Comparison of ENCODE assay signal across 9 mouse cellular contexts in the genomic region with DNA sequence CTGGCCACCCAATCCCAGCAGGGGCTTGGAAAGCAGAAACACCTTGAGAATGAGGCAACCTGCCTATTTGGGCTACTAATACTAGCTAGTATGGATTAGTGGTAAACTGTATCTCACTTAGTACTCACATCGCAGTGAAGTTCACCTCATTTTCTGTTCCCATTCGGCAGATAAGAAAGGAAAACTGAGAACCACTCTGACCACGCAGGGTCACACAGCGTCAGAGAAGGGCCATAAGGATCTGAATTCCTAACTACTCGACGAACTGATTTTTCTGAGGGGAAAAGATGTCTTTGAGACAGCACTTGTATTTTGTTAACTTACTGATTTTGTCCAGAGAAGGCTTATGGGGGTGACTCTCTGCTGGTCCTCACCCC. TPM values are rescaled to one million over a fixed set of nuclear protein-coding genes. Genes with fewer than 3 reads are reported as not detected.
DNase-seq lines count a peak whose midpoint lies in the region; ATAC-seq and TF ChIP-seq lines count a peak whose summit lies in the region.
"Had no signal": no experiment of that assay in that cellular context is flagged by ENCODE, and none has a peak within 500 bp of the region (broad histone marks: within the 10 kb centered on the region; RNA-seq: fewer than 3 reads in every experiment).

No protein-coding gene starts in this region.

- no peak for DNase-seq in heart, adult 11 months
- DNase-seq in G1E (ENCODE audit: low spot score) = no peak
- no peak for DNase-seq in ovary, postnatal 14 days (ENCODE audit: low spot score)
- no peak for DNase-seq in cerebellum, adult 18-20 months
- no peak for DNase-seq in kidney, postnatal 36 days

- no peak for TF ChIP-seq CTCF in G1E (IDR thresholded peaks at IDR 0.05; ENCODE audit: low read depth, low read length)

- H3K4me3 ChIP-seq in heart, embryonic 15.5 days = peak overlapping the region; percentile 96
- peak overlapping the region; percentile 83 for H3K4me3 ChIP-seq in G1E (ENCODE audit: low read depth, low read length)
- peak overlapping the region; percentile 92 for H3K4me3 ChIP-seq in hindbrain, embryonic 12.5 days
- peak overlapping the region; percentile 92 for H3K4me3 ChIP-seq in midbrain, embryonic 12.5 days

- peak overlapping the region; percentile 84 for H3K4me2 ChIP-seq in heart, embryonic 15.5 days
- H3K4me2 ChIP-seq in hindbrain, embryonic 12.5 days (replicated peaks) = peak overlapping the region; percentile 95
- H3K4me2 ChIP-seq in midbrain, embryonic 12.5 days (replicated peaks) = peak overlapping the region; percentile 86

- no peaks in the 10 kb centered on the region for H3K9me3 ChIP-seq in heart, embryonic 15.5 days (replicated peaks)
- H3K9me3 ChIP-seq in G1E (replicated peaks) = no peaks in the 10 kb centered on the region
- H3K9me3 ChIP-seq in hindbrain, embryonic 12.5 days (replicated peaks) = no peaks in the 10 kb centered on the region
- no peaks in the 10 kb centered on the region for H3K9me3 ChIP-seq in midbrain, embryonic 12.5 days

- 31% methylated on average over 6 of the region's 6 CpGs for WGBS in heart, embryonic 15.5 days
- 35% methylated on average over 6 of the region's 6 CpGs for WGBS in hindbrain, embryonic 12.5 days
- 30% methylated on average over 6 of the region's 6 CpGs for WGBS in midbrain, embryonic 12.5 days

- H3K9ac ChIP-seq in heart, embryonic 15.5 days = peak overlapping the region; percentile 100
- H3K9ac ChIP-seq in hindbrain, embryonic 12.5 days = peak overlapping the region; percentile 99
- peak overlapping the region; percentile 96 for H3K9ac ChIP-seq in midbrain, embryonic 12.5 days (replicated peaks)

- H3K36me3 ChIP-seq in heart, embryonic 15.5 days = no peaks in the 10 kb centered on the region
- H3K36me3 ChIP-seq in G1E (replicated peaks) = no peaks in the 10 kb centered on the region
- H3K36me3 ChIP-seq in hindbrain, embryonic 12.5 days = no peaks in the 10 kb centered on the region
- H3K36me3 ChIP-seq in midbrain, embryonic 12.5 days = no peaks in the 10 kb centered on the region

- peak overlapping the region; percentile 100 for H3K27ac ChIP-seq in heart, embryonic 15.5 days
- peak overlapping the region; percentile 100 for H3K27ac ChIP-seq in hindbrain, embryonic 12.5 days
- H3K27ac ChIP-seq in midbrain, embryonic 12.5 days (replicated peaks) = peak overlapping the region; percentile 98

- peaks cover 31% of the 10 kb centered on the region for H3K4me1 ChIP-seq in heart, embryonic 15.5 days (replicated peaks)
- peaks cover 23% of the 10 kb centered on the region for H3K4me1 ChIP-seq in G1E (ENCODE audit: insufficient read depth, low read depth, low read length)
- H3K4me1 ChIP-seq in hindbrain, embryonic 12.5 days = peaks cover 11% of the 10 kb centered on the region
- peaks cover 15% of the 10 kb centered on the region for H3K4me1 ChIP-seq in midbrain, embryonic 12.5 days

- no peak for ATAC-seq in heart, embryonic 15.5 days (replicated peaks; ENCODE audit: insufficient number of reproducible peaks, insufficient read depth, low FRiP score, low read depth)
- ATAC-seq in G1E (ENCODE audit: extremely low read depth, insufficient number of reproducible peaks, low FRiP score, poor library complexity, severe bottlenecking) = no peak
- peak; percentile 9; the same call in 1 of the 2 replicates for ATAC-seq in hindbrain, embryonic 12.5 days (ENCODE audit: low FRiP score)
- no peak for ATAC-seq in midbrain, embryonic 12.5 days (ENCODE audit: low FRiP score, low read depth)

- H3K27me3 ChIP-seq in heart, embryonic 15.5 days = no peaks in the 10 kb centered on the region
- H3K27me3 ChIP-seq in G1E (ENCODE audit: insufficient read depth, low read length) = peaks cover 25% of the 10 kb centered on the region
- H3K27me3 ChIP-seq in hindbrain, embryonic 12.5 days = peaks cover 6% of the 10 kb centered on the region; the same call in 1 of the 2 replicates
- no peaks in the 10 kb centered on the region; the same call in 1 of the 2 replicates for H3K27me3 ChIP-seq in midbrain, embryonic 12.5 days
- H3K27me3 ChIP-seq: Patski had no signal

RNA-seq across cellular contexts. Expression of gene Mef2a, which starts 0.9 kb away (rescaled TPM):
- 101 and 115 TPM in 2 replicates for polyA plus RNA-seq in heart, embryonic 15.5 days (2015; fragmentation: Nextera tagmentation; extraction: Ambion mirVana)
- 53.3 and 64.8 TPM in 2 replicates for total RNA-seq in G1E (2014; fragmentation: Nextera tagmentation)
- total RNA-seq in G1E (2017) = 20.1 and 24.4 TPM in 2 replicates
- 3.6 and 3.8 TPM in 2 replicates for polyA plus RNA-seq in G1E (2012)
- polyA plus RNA-seq in hindbrain, embryonic 12.5 days (2016; fragmentation: Nextera tagmentation; extraction: Ambion mirVana) = 39.3 and 42.7 TPM in 2 replicates
- 29.7 and 32.0 TPM in 2 replicates for polyA plus RNA-seq in midbrain, embryonic 12.5 days (2016; fragmentation: Nextera tagmentation; extraction: Ambion mirVana)
